8 mouse cellular contexts compared by ENCODE assay signal in genomic region chr14:50807487-50808072, GRCm38 (mm10). TPM values are rescaled to one million over a fixed set of nuclear protein-coding genes. Genes with fewer than 3 reads are reported as not detected.
DNase-seq lines count a peak whose midpoint lies in the region; ATAC-seq and TF ChIP-seq lines count a peak whose summit lies in the region.

Gene Ccnb1ip1, minus strand, starts transcription at chr14:50807732.
Gene Parp2, plus strand, starts transcription at chr14:50807841.

- peak within 1 kb of the TSS; percentile 73 for H3K4me2 ChIP-seq in hindbrain, postnatal 0 days (ENCODE audit: low read depth, low read length)

- no peaks in the 10 kb centered on the region; the same call in 1 of the 2 replicates for H3K4me1 ChIP-seq in hindbrain, postnatal 0 days (ENCODE audit: insufficient read depth, low read length)

- no peak for TF ChIP-seq CTCF in gastrocnemius, adult 2 months (IDR thresholded peaks at IDR 0.05)
- no peak for TF ChIP-seq CTCF in hindbrain, postnatal 0 days (IDR thresholded peaks at IDR 0.05; ENCODE audit: low read depth)
- TF ChIP-seq CTCF in left cerebral cortex, adult 2 months (IDR thresholded peaks at IDR 0.05), result no peak

- peaks cover 12% of the 10 kb centered on the region for H3K36me3 ChIP-seq in hindbrain, postnatal 0 days (ENCODE audit: insufficient read depth, low read length)

- H3K27ac ChIP-seq in gastrocnemius, adult 2 months, result peak within 1 kb of the TSS; percentile 89
- H3K27ac ChIP-seq in hindbrain, postnatal 0 days, result peak within 1 kb of the TSS; percentile 86
- H3K27ac ChIP-seq in left cerebral cortex, adult 2 months, result peak within 1 kb of the TSS; percentile 72

- peak within 1 kb of the TSS; percentile 79 for H3K4me3 ChIP-seq in gastrocnemius, adult 2 months
- H3K4me3 ChIP-seq in hindbrain, postnatal 0 days (ENCODE audit: low read length), result peak within 1 kb of the TSS; percentile 63
- H3K4me3 ChIP-seq in left cerebral cortex, adult 2 months, result peak within 1 kb of the TSS; percentile 66

- under 1% methylated on average over 42 of the region's 42 CpGs for WGBS in hindbrain, postnatal 0 days

- H3K9ac ChIP-seq in hindbrain, postnatal 0 days (replicated peaks; ENCODE audit: low read length), result peak within 1 kb of the TSS; percentile 63

- ATAC-seq in common myeloid progenitor, adult 5-6 weeks (replicated peaks; ENCODE audit: low read depth, poor library complexity, severe bottlenecking), result peak; percentile 94
- peak; percentile 99 for ATAC-seq in hindbrain, postnatal 0 days
- ATAC-seq in megakaryocyte, adult 5-6 weeks (ENCODE audit: poor library complexity, severe bottlenecking), result peak; percentile 95

- no peaks in the 10 kb centered on the region for H3K27me3 ChIP-seq in hindbrain, postnatal 0 days (ENCODE audit: insufficient read depth, low read length)

- intact Hi-C loops in gastrocnemius, adult 2 months (cut with DNase I), result loop anchor here (2.0 to 5.0 kb wide), 3 partner anchors 65 to 281 kb away; partner anchors contain the start of genes Pip4p1, Pnp and Tep1
- intact Hi-C loops in left cerebral cortex, adult 2 months (cut with DNase I), result loop anchor here (1.0 to 2.0 kb wide), 5 partner anchors 22 to 281 kb away; partner anchors contain the start of genes Apex1, Osgep, Tep1 and Ttc5

- H3K9me3 ChIP-seq in hindbrain, postnatal 0 days (ENCODE audit: low read length), result no peaks in the 10 kb centered on the region

- DNase-seq in ZHBTc4 (ENCODE audit: low read depth, low spot score), result peak; percentile 97
- DNase-seq in gastrocnemius, adult 2 months, result peak; percentile 93
- DNase-seq in hindbrain, postnatal 0 days (ENCODE audit: low spot score), result peak; percentile 98
- peak; percentile 97 to 99 for DNase-seq in left cerebral cortex, adult 2 months (ENCODE audit: extremely low spot score in 1 of 2, low spot score in 2 of 2)
- peak; percentile 98 to 99 for DNase-seq in right cerebral cortex, adult 2 months (ENCODE audit: low spot score in 2 of 2)
- peak; percentile 95 for DNase-seq in urinary bladder, postnatal 14 days (ENCODE audit: low spot score)

RNA-seq across cellular contexts. Expression of gene Ccnb1ip1, which starts in this region (rescaled TPM):
- total RNA-seq in common myeloid progenitor, adult 5-6 weeks (2017), result not detected in 2 replicates
- not detected for total RNA-seq in gastrocnemius, adult 2 months (2021)
- not detected in 2 replicates for total RNA-seq in hindbrain, postnatal 0 days (2014; rRNA removed)
- polyA plus RNA-seq in hindbrain, postnatal 0 days (2015; fragmentation: Nextera tagmentation; extraction: Ambion mirVana), result 0.09 and 0.15 TPM in 2 replicates
- not detected for total RNA-seq in left cerebral cortex, adult 2 months (2021)
- total RNA-seq in megakaryocyte, adult 5-6 weeks (2015), result not detected in 2 replicates
- not detected in 2 replicates for total RNA-seq in megakaryocyte, adult 5-6 weeks (2017)

RNA-seq across cellular contexts. Expression of gene Parp2, which starts in this region (rescaled TPM):
- 79.1 and 92.3 TPM in 2 replicates for total RNA-seq in common myeloid progenitor, adult 5-6 weeks (2017)
- total RNA-seq in gastrocnemius, adult 2 months (2021), result 10 to 100 TPM; 10.2 TPM
- 19.7 and 21.1 TPM in 2 replicates for total RNA-seq in hindbrain, postnatal 0 days (2014; rRNA removed)
- 36.2 and 36.6 TPM in 2 replicates for polyA plus RNA-seq in hindbrain, postnatal 0 days (2015; fragmentation: Nextera tagmentation; extraction: Ambion mirVana)
- 10 to 100 TPM; 25.8 to 27.1 TPM for total RNA-seq in left cerebral cortex, adult 2 months (2021)
- total RNA-seq in megakaryocyte, adult 5-6 weeks (2015), result 59.7 and 62.1 TPM in 2 replicates
- 53.6 and 78.7 TPM in 2 replicates for total RNA-seq in megakaryocyte, adult 5-6 weeks (2017)

Comparison
In these comparisons a context has a peak if more than half of its experiments do, and no peak if none do; other contexts are left out.
1. Peak in every context shown above with its lines: DNase-seq, ATAC-seq, H3K4me3 ChIP-seq and H3K27ac ChIP-seq.